Mouse (Mus musculus): ENCODE measurements around the gene Alyref2.

GRCm38 (mm10) chr1:171551326-171551725, 48.0 kb downstream of the Alyref2 start:
- no peak for TF ChIP-seq CTCF (IDR thresholded peaks at IDR 0.05; ENCODE audit: low read depth, low read length)
- TF ChIP-seq POLR2A (IDR thresholded peaks at IDR 0.05; ENCODE audit: borderline replicate concordance, low read depth, low read length) = no peak
